Mouse (Mus musculus): ENCODE measurements around the gene Kcnn4.

GRCm38 (mm10) chr7:24378049-24378701 is 8.1 kb downstream of the Kcnn4 start:
- TF ChIP-seq POLR2A (IDR thresholded peaks at IDR 0.05; ENCODE audit: borderline replicate concordance, insufficient read depth, low read length) (no peak), CTCF (IDR thresholded peaks at IDR 0.05; ENCODE audit: borderline replicate concordance, insufficient read depth, low read depth, low read length) (no peak)

Data from cerebellum, adult 2 months (tissue).